Comparison of ENCODE assay signal across 10 mouse cellular contexts in the genomic region with DNA sequence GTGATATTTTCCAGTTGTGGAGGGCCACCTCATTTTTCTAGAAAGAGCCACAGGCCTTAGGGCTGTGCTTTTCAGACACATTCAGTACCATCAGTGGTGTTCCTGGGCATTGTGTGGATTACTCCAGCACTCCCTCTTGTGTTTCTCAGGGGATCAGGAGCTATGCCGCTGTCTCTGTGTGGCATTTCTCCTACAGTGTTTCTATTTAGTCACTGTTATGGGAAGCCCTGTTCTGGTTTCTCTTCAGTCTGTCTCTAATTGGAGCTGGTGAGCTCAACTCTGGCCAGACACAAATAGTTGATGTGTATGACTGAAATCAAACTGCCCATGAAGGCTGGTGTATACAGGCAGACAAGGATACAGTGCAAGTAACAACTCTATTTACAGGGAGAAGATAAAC.
DNase-seq lines count a peak whose midpoint lies in the region; ATAC-seq and TF ChIP-seq lines count a peak whose summit lies in the region.
"Had no signal": no experiment of that assay in that cellular context is flagged by ENCODE, and none has a peak within 500 bp of the region (broad histone marks: within the 10 kb centered on the region; RNA-seq: fewer than 3 reads in every experiment).

No protein-coding gene starts in this region.

- H3K4me3 ChIP-seq in lung, postnatal 0 days (ENCODE audit: low read depth, low read length), result no peak overlapping the region
- H3K4me3 ChIP-seq: heart, embryonic 15.5 days; midbrain, embryonic 10.5 days had no signal

- no peaks in the 10 kb centered on the region for H3K9me3 ChIP-seq in lung, postnatal 0 days (ENCODE audit: low read length)
- H3K9me3 ChIP-seq: heart, embryonic 15.5 days; midbrain, embryonic 10.5 days had no signal

- WGBS in lung, postnatal 0 days, result 50% methylated on average over 1 of the region's 1 CpGs

- TF ChIP-seq EP300 in lung, postnatal 0 days (IDR thresholded peaks at IDR 0.05), result no peak

- no peak overlapping the region for H3K4me2 ChIP-seq in lung, postnatal 0 days (replicated peaks; ENCODE audit: low read depth, low read length)
- H3K4me2 ChIP-seq: heart, embryonic 15.5 days had no signal

- no peaks in the 10 kb centered on the region for H3K36me3 ChIP-seq in lung, postnatal 0 days (ENCODE audit: insufficient read depth, low read length)
- H3K36me3 ChIP-seq: heart, embryonic 15.5 days; midbrain, embryonic 10.5 days had no signal

- no peaks in the 10 kb centered on the region for H3K4me1 ChIP-seq in lung, postnatal 0 days (ENCODE audit: insufficient read depth, low read depth, low read length)
- H3K4me1 ChIP-seq: heart, embryonic 15.5 days; midbrain, embryonic 10.5 days had no signal

- ATAC-seq in lung, postnatal 0 days, result peak; percentile 81

- peak; percentile 41 for DNase-seq in embryo, embryonic 10 days (ENCODE audit: low spot score)
- DNase-seq in embryo, embryonic 9.5 days (ENCODE audit: extremely low spot score), result no peak
- DNase-seq in left cerebral cortex, adult 11 months (ENCODE audit: low spot score), result peak; percentile 7
- DNase-seq in left cerebral cortex, adult 18-20 months (ENCODE audit: low spot score in 2 of 2), result no peak
- DNase-seq in adipocyte (ENCODE audit: low spot score) (peak; percentile 38), MN1 (ENCODE audit: low spot score) (no peak)
- DNase-seq in lung, postnatal 0 days (ENCODE audit: low spot score), result peak; percentile 54
- DNase-seq in B cell, adult 2 months, result no peak

- no peak overlapping the region for H3K27ac ChIP-seq in lung, postnatal 0 days (ENCODE audit: low read length)
- H3K27ac ChIP-seq: heart, embryonic 15.5 days; midbrain, embryonic 10.5 days had no signal

- no peaks in the 10 kb centered on the region for H3K27me3 ChIP-seq in lung, postnatal 0 days (replicated peaks; ENCODE audit: insufficient read depth, low read length)
- H3K27me3 ChIP-seq: heart, embryonic 15.5 days had no signal

- H3K9ac ChIP-seq in lung, postnatal 0 days (replicated peaks; ENCODE audit: low read depth), result no peak overlapping the region
- H3K9ac ChIP-seq: heart, embryonic 15.5 days had no signal

- TF ChIP-seq CTCF in lung, postnatal 0 days (IDR thresholded peaks at IDR 0.05), result peak; percentile 64

Comparison
In these comparisons a context has a peak if more than half of its experiments do, and no peak if none do; other contexts are left out.
1. DNase-seq: peak in embryo, embryonic 10 days (single experiment), left cerebral cortex, adult 11 months (single experiment), adipocyte (single experiment) and lung, postnatal 0 days (single experiment); none in embryo, embryonic 9.5 days (single experiment), left cerebral cortex, adult 18-20 months (0 of 2), B cell, adult 2 months (0 of 2) and MN1 (single experiment).